Mouse (Mus musculus) skeletal muscle tissue, adult 2 months (tissue): Measurements from ENCODE around the gene St7.

ENCODE experiments used
- DNase-seq: peaks from one replicate; pipeline ENCODE4 v3.0.0-alpha.2; 2012; ENCODE audit warnings: low read depth, low spot score

The St7 gene

DNA sequence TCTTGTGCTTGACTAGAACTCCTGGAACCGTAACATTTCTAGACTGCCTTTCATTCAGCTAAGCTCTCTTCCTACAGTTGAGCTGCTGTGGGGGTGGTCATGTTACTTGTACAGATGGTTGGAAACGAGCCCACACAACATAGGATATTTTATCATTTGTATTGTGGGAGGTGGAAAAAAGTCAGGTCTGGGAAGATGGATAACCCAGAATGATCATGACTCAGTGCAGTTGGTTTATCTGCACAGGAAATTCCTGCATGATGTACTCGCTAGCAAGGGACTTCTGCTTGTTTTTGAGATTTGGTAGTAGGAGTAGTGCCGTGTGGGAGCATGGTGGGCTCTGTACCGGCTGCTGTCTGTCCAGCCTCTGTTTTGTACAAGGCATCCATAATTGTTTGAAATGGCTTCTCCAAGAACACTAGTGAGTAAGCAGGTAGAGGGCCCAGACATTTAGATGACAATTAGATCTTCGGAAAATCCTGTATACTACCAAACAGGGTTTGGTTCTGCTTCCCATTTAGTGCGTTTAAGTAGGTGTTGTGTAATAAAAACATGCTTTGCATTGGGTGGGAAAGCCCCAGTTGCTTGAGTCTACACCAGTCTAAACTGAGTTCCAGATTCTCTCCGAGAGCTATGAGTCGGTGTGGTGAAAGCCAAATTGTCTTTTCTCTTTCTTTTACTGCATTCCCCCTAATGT lies 71.4 kb downstream of the St7 start:
- no peak for DNase-seq

DNA sequence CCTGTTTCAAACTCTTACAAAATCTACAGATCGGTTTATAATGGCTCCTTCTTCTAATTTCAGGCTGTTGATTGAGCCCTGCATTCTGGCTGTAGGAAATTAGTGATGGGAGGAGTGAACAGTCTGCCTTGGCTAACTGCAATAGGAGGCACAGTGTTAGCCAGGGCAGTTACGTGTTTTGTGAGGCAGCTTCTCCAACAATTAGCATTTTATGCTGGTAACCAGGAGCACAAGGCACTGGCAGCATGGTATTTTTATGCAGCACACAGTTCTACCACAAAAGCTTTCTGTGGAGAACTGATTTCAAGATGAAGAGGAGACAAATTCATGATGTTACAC lies 71.9 kb downstream of the St7 start:
- DNase-seq: no peak

DNA sequence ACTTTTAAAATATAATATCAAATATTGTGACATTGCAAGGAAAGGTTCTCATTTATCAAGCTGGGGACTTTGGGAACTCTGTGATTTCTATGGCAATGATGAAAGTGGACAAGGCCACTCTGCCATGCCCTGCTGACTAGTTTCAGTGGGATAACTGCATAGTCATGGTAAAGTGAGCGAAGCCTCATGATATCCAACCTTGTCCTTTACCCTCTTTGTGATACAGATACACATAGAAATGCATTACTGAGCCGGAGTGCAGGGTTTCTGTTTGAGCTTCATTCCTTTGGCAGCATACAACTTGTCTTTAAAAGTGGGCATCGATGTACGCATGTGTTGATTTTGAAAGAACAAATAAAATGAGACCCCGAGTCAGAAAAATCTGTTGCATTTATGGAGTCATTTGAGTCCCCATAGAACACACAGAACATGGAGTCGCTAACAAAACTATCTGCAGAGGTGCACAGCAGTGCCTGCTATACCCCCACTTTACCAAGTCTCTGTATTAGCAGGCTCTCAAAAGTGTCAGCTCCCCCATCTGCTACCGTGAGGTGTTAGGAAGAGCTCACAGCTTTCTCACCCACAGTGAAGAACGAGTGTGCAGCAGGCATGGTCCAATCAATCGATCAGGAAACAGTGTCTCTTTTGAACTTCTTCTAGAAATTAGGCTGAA lies 77.4 kb downstream of the St7 start:
- DNase-seq: no peak

- no peak for DNase-seq
These were observed 78.1 kb downstream of the St7 start for GRCm38 (mm10) chr6:17770645-17771345.

GRCm38 (mm10) chr6:17771456-17771855 lies 78.7 kb downstream of the St7 start:
- no peak for DNase-seq

GRCm38 (mm10) chr6:17772514-17772913 lies 79.8 kb downstream of the St7 start:
- DNase-seq: no peak

GRCm38 (mm10) chr6:17776041-17776440 lies 83.3 kb downstream of the St7 start:
- no peak for DNase-seq

DNA sequence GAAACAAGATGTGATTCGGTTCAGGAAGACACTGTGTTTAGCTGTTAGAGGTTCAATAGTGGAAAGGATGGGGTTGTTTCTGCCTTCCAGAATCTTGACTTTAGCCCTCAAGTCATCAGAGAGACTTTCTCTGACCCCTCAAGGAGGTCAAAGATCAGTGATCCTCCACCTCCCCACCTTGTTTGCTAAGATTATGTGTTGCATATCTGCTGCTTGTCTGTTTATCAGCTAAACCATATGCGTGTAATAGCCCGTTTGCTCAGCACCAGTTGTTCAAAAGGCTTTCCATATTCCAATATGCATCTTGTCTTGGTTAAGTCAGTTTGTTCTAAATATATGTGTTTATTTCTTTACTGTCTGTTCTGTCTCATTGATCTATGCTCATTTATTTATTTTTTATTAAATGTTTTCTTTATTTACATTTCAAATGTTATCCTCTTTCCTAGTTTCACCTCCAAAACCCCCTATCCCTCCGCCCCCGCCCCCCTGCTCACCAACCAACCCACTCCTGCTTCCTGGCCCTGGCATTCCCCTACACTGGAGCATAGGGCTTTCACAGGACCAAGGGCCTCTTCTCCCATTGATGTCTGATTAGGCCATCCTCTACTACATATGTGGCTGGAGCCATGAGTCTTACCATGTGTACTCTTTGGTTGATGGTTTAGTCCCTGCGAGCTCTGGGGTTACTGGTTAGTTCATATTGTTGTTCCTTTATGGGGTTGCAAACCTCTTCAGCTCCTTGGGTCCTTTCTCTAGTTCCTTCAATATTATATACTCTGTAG lies 84.5 kb downstream of the St7 start:
- no peak for DNase-seq

DNA sequence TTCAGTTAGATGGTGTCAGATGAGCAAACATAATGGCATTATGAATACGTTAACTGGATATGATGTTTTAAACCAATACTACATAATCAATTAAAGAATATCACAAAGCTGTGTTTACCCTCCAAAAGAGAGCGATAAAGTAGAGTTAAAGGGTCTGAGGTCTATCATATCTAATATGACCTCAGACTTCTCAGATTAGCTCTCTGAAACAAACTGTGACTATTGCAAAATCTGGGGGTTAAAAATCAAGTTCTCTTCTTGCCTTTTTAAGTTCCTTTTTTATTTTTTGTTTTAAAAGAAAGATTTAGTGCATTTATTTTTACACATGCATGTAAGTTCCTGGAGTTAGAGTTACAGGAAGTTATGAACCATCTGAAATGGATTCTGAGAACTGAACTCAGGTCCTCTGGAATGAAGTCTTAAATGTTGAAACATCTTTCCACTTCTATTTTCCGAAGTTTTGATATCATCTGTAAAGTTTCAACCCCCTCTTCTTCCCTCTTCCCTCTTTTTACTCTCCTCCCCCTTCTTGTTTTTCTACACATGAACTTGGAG lies 86.0 kb downstream of the St7 start:
- DNase-seq: no peak

DNA sequence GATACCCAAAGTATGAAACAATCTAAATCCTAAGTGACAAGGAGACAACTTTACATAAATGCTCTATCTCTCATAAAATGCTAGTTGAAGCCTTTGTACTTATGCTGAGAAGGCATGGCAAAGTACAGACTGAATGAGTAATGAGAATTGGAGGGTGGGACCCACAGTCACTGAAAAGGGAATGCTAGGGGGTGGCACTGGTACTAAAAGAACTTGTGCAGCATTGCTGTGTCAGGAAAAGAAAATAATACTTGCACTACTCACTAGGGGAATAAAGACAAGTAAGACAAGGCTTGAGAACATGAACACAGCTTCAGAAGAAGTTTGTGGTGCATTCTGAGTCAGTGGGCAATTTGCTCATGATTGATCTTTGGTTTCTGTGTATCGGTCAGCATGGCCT lies 90.8 kb downstream of the St7 start:
- no peak for DNase-seq

GRCm38 (mm10) chr6:17784523-17784922 lies 91.8 kb downstream of the St7 start:
- DNase-seq: no peak

DNA sequence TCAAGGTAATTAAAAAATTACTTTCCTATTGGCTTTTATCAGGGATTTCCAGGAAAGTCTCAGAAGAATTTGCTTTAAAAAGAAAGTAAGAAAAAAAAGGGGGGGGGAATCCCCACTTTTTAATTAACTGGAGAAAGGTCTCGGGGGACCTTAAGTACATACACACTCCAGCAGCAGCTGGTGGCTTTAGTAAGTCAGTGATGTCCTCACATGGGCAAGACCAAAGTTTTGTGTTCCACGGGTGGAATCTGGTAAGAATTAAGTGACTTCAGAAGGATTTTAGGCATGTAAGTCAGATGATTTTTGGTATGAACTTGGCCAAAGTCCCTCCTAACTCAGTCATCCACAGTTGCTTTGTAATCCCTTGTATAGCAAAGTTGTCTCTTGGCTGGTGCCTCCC lies 92.5 kb downstream of the St7 start:
- DNase-seq: peak; percentile 58

DNA sequence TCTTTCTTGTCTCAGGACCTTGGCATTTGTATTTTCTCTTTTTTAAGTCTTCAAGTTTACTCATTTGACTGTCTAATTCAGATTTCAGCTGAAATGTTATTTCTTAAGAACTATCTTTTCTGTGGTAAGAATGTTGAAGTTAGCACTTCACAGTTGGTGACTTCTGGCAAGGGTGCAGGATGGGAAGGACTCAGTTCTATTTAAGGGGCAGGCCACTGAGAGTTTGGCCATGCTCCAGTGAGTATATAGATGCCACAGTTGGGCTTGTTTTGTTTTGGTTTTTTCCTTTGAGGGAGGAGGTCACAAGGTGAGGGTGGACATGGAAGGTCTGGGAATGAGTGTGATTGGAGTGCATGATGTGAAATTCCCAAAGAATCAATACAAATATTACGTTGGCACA lies 95.1 kb downstream of the St7 start:
- DNase-seq: no peak

DNA sequence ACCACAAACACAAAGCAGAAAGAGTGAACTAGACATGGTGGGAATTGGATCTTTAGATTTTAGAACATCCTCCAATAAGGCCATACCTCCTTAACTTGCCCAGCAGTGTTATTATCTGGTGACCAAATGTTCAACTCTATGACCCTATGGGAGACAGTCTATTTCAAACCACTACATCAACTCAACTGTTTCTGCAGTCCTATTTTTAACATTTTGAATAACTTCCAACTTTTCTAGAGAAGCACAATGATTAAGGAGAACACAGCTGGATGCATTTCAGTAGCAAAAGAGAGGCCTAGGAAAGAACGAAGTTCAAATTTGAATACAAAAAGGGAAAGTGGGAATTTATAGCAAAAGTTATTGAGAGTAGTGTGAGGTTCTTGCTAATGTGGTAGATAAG lies 97.5 kb downstream of the St7 start:
- DNase-seq: no peak

GRCm38 (mm10) chr6:17793471-17793870 lies 100.7 kb downstream of the St7 start:
- DNase-seq: peak; percentile 10

DNA sequence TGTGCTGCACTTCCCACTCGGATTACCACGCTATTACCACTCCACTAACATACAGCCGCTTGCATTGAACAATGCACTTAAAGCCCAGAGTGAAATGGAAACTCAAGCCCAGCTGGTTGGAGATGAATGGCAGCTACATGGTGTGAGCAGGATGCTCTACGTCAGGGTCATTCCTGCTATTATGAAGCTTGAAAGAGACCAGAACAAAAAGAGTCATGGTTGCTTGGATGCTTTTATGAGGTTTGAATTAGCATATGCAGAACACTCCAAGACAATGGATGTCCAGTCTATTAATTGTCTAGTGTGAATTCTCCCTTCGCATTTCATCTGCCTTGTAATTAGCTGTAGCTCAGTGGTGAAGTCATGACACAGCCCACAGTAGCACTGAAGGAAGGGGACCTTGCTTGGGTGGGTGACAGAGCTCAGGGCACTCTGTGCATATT lies 104.6 kb downstream of the St7 start:
- no peak for DNase-seq

DNA sequence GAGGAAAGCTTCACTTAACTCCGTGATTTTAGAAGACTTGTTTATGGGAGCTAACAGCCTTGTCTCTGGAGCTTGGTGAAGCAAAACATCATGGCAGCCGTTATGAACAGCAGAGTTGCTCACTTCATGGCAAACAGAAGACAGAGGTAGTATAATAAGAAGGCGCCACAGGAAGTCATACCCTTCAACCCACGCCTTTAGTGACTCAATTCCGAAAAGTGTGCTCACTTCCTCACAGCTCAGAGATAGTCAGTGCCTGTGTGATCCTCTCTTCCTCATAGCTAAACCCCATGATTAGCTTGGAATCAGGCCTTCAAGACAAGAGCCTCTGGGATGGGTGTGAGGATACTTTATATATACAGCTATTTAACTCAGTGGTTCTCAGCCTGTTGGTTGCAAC lies 108.0 kb downstream of the St7 start:
- DNase-seq: no peak

DNA sequence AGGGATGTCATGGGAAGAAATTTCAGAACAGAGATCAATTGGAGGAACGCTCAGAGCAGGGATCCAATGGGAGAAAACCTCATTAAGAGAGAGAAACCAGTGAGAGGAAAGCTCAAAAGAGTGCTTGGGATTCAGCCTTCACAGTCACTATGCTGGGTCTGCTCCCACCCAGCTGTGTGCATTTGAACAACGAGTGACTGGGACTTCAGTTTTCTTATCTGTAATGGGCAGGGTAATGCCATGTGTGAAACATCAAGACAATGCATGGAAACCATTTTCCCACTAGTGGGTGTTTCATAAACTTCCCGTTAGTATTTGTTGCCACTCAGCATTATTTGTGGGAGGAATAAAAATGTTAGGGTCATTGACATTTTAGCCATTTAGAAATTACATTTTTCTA lies 111.7 kb downstream of the St7 start:
- DNase-seq: no peak

GRCm38 (mm10) chr6:17806569-17806968 lies 113.8 kb downstream of the St7 start:
- DNase-seq: no peak

DNA sequence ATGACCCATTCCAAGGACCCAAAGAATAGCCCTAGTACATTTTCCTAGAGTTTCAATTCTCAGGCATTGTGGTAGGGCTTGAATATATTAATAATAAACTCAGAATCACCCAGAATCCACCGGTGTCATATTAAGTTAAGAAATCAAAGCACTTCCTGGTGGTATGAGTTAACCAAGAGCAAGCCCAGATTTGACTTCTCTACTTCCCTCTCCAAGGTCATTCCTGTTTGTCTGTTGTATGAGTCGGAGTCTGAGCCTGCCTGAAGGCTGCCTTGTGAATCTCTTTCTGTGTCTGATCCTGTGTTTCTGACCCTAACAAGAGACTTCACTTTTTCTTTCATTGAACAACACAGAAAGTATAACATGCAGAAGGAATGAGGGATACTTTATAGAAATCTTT lies 118.3 kb downstream of the St7 start:
- no peak for DNase-seq

DNA sequence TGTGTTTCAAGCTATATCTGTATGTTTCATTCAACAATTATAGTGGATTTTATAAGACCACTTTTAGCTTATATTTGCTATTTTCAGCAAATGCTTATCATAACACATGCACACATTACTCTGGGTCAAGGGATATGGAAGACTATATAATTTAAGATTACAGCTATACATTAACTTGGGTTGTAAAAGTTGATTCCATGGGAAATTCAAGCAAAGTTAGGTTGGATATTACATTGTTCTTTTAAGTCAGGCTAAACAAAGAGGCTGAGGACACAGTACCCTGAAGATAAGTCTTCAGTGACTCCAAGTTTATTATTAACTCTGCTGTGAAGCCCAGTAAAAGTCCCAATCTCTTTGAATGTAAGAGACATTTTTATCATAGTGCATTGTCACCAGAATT lies 118.8 kb downstream of the St7 start:
- no peak for DNase-seq

DNA sequence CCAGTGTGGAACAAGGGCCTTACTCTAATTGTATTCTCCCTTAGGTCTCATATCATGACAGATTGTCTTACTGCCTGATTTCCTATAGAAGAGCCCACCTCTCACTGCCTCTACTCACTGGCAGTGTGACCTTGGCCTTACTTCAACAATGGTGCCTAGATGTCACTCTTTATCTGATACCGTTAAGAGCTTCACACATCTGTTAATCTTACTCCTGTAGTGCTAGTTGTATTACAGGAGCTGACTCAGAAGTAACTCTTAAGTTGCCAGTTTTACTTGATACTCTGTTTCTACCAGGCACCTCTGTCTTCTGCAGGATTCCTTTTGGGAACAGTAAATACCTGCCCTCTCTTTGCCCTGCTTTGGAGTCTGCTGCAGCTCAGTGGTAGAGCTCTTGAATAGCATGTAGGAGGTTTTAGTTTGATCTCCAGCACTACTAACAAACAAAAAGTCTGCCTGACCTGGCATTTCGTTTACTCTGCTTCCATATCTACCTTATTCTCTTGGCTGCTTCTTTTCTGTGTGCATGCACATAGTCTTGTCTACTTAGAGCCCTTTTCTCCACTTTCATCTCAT lies 121.4 kb downstream of the St7 start:
- no peak for DNase-seq
